Mouse (Mus musculus) midbrain, embryonic 12.5 days (tissue): ENCODE data around the gene Rnf214. TPM values are rescaled to one million over a fixed set of nuclear protein-coding genes. Genes with fewer than 3 reads are reported as not detected.
"Not testable (repeated sequence)": the region's sequence is repeated elsewhere in the genome, so short reads cannot be mapped to it uniquely, and the experiment has no call there.

Experiments used
- ATAC-seq: fragments of 200-750 bp; cut with Nextera tagmentation; 2 replicates; pipeline ENCODE4 v1.8.0; 2017; ENCODE audit warnings: low read depth, moderate TSS enrichment, moderate library complexity; ENCODE audit not compliant: low FRiP score
- H3K27ac ChIP-seq: fragments of 300-500 bp; sonication (generic); replicated peaks from 2 replicates; pipeline ENCODE4 v1.5.1; 2016; ENCODE audit warnings: mild to moderate bottlenecking
- H3K27me3 ChIP-seq: fragments of 300-500 bp; sonication (generic); 2 replicates; pipeline ENCODE4 v1.6.1; 2016; ENCODE audit warnings: mild to moderate bottlenecking
- H3K36me3 ChIP-seq: fragments of 300-500 bp; sonication (generic); 2 replicates; pipeline ENCODE4 v1.6.1; 2016
- H3K4me1 ChIP-seq: fragments of 300-500 bp; sonication (generic); 2 replicates; pipeline ENCODE4 v1.6.1; 2016
- H3K4me2 ChIP-seq: fragments of 300-500 bp; sonication (generic); replicated peaks from 2 replicates; pipeline ENCODE4 v1.6.1; 2016; ENCODE audit warnings: mild to moderate bottlenecking, moderate library complexity
- H3K4me3 ChIP-seq: fragments of 300-500 bp; sonication (generic); 2 replicates; pipeline ENCODE4 v1.5.1; 2016; ENCODE audit warnings: mild to moderate bottlenecking
- H3K9ac ChIP-seq: fragments of 300-500 bp; sonication (generic); replicated peaks from 2 replicates; pipeline ENCODE4 v1.6.1; 2016; ENCODE audit warnings: mild to moderate bottlenecking, moderate library complexity
- H3K9me3 ChIP-seq: fragments of 300-500 bp; sonication (generic); 2 replicates; pipeline ENCODE4 v1.6.1; 2016; ENCODE audit warnings: mild to moderate bottlenecking
- whole genome bisulfite sequencing: fragments of 180-500 bp; shearing (Covaris S2); methylation state at CpG from one replicate; pipeline ENCODE4 v1.1.7; 2016; 5-methylcytosine and 5-hydroxymethylcytosine counted together
- polyA plus RNA-seq: library from polyadenylated mRNA; unstranded; fragments of >200 nt; fragmentation: Nextera tagmentation; extraction: Ambion mirVana; gene quantifications from 2 replicates; pipeline ENCODE4 v1.2.1, GENCODE M21; 2016

Rnf214 gene
- polyA plus RNA-seq, 1 experiment from 2014 or later: 98.4 TPM

- H3K9ac ChIP-seq: no peak overlapping the region
- no peaks in the 10 kb centered on the region for H3K27me3 ChIP-seq
- no peak for ATAC-seq
- no peak overlapping the region for H3K4me3 ChIP-seq
- H3K4me2 ChIP-seq: no peak overlapping the region
- WGBS: 95% methylated on average over 3 of the region's 3 CpGs
- H3K36me3 ChIP-seq: peaks cover 88% of the 10 kb centered on the region
- H3K27ac ChIP-seq: no peak overlapping the region
- no peaks in the 10 kb centered on the region for H3K4me1 ChIP-seq
- no peaks in the 10 kb centered on the region for H3K9me3 ChIP-seq
Measured at GRCm38 (mm10) chr9:45869181-45869580, 37.5 kb downstream of the Rnf214 start.

GRCm38 (mm10) chr9:45861813-45862212 lies 44.9 kb downstream of the Rnf214 start:
- 91% methylated on average over 7 of the region's 7 CpGs for WGBS
- ATAC-seq: no peak
- H3K4me2 ChIP-seq: no peak overlapping the region
- no peak overlapping the region for H3K27ac ChIP-seq
- peaks cover 94% of the 10 kb centered on the region for H3K36me3 ChIP-seq
- no peak overlapping the region for H3K4me3 ChIP-seq
- no peaks in the 10 kb centered on the region for H3K9me3 ChIP-seq
- no peaks in the 10 kb centered on the region for H3K4me1 ChIP-seq
- H3K27me3 ChIP-seq: no peaks in the 10 kb centered on the region
- no peak overlapping the region for H3K9ac ChIP-seq

GRCm38 (mm10) chr9:45859364-45859763 lies 47.3 kb downstream of the Rnf214 start:
- Histone ChIP-seq H3K9me3 (no peaks in the 10 kb centered on the region), H3K4me2 (no peak overlapping the region), H3K4me1 (no peaks in the 10 kb centered on the region), H3K9ac (no peak overlapping the region), H3K36me3 (peaks cover 92% of the 10 kb centered on the region), H3K27me3 (no peaks in the 10 kb centered on the region), H3K4me3 (no peak overlapping the region), H3K27ac (no peak overlapping the region)
- 93% methylated on average over 10 of the region's 10 CpGs for WGBS
- ATAC-seq: no peak

GRCm38 (mm10) chr9:45854136-45854535 lies 52.6 kb downstream of the Rnf214 start:
- no peak overlapping the region for H3K9ac ChIP-seq
- peaks cover 47% of the 10 kb centered on the region for H3K36me3 ChIP-seq
- H3K4me1 ChIP-seq: no peaks in the 10 kb centered on the region
- no peak overlapping the region for H3K4me2 ChIP-seq
- ATAC-seq: no peak
- H3K27me3 ChIP-seq: no peaks in the 10 kb centered on the region
- 89% methylated on average over 1 of the region's 1 CpGs for WGBS
- no peak overlapping the region for H3K4me3 ChIP-seq
- H3K27ac ChIP-seq: no peak overlapping the region
- H3K9me3 ChIP-seq: no peaks in the 10 kb centered on the region

- Histone ChIP-seq H3K27ac (no peak overlapping the region), H3K9ac (no peak overlapping the region), H3K36me3 (peaks cover 43% of the 10 kb centered on the region), H3K27me3 (no peaks in the 10 kb centered on the region), H3K4me2 (no peak overlapping the region), H3K4me1 (no peaks in the 10 kb centered on the region), H3K4me3 (no peak overlapping the region), H3K9me3 (no peaks in the 10 kb centered on the region)
- 92% methylated on average over 2 of the region's 2 CpGs for WGBS
- ATAC-seq: no peak
Measured at GRCm38 (mm10) chr9:45853695-45854094, 53.0 kb downstream of the Rnf214 start.

GRCm38 (mm10) chr9:45851776-45852175 lies 54.9 kb downstream of the Rnf214 start:
- Histone ChIP-seq H3K27ac (no peak overlapping the region), H3K4me3 (no peak overlapping the region), H3K9me3 (no peaks in the 10 kb centered on the region), H3K36me3 (peaks cover 23% of the 10 kb centered on the region), H3K27me3 (no peaks in the 10 kb centered on the region), H3K4me1 (no peaks in the 10 kb centered on the region), H3K9ac (no peak overlapping the region), H3K4me2 (no peak overlapping the region)
- ATAC-seq: no peak
- 92% methylated on average over 2 of the region's 2 CpGs for WGBS

GRCm38 (mm10) chr9:45851330-45851729 lies 55.4 kb downstream of the Rnf214 start:
- WGBS: 65% methylated on average over 5 of the region's 5 CpGs
- peaks cover 23% of the 10 kb centered on the region for H3K36me3 ChIP-seq
- H3K9me3 ChIP-seq: no peaks in the 10 kb centered on the region
- no peaks in the 10 kb centered on the region for H3K27me3 ChIP-seq
- H3K9ac ChIP-seq: no peak overlapping the region
- no peak overlapping the region for H3K4me3 ChIP-seq
- H3K4me1 ChIP-seq: no peaks in the 10 kb centered on the region
- no peak overlapping the region for H3K4me2 ChIP-seq
- ATAC-seq: no peak
- no peak overlapping the region for H3K27ac ChIP-seq

- Histone ChIP-seq H3K4me1 (no peaks in the 10 kb centered on the region), H3K4me2 (no peak overlapping the region), H3K36me3 (peaks cover 16% of the 10 kb centered on the region), H3K9me3 (no peaks in the 10 kb centered on the region), H3K27ac (no peak overlapping the region), H3K27me3 (no peaks in the 10 kb centered on the region), H3K9ac (no peak overlapping the region), H3K4me3 (no peak overlapping the region)
- 92% methylated on average over 8 of the region's 8 CpGs for WGBS
- no peak for ATAC-seq
Measured at GRCm38 (mm10) chr9:45850528-45851155, 56.1 kb downstream of the Rnf214 start.

- Histone ChIP-seq H3K36me3 (peaks cover 8% of the 10 kb centered on the region), H3K27me3 (no peaks in the 10 kb centered on the region), H3K4me1 (no peaks in the 10 kb centered on the region), H3K27ac (no peak overlapping the region; the same call in 1 of the 2 replicates), H3K9ac (no peak overlapping the region), H3K9me3 (no peaks in the 10 kb centered on the region), H3K4me3 (no peak overlapping the region), H3K4me2 (no peak overlapping the region)
- 76% methylated on average over 9 of the region's 9 CpGs for WGBS
- ATAC-seq: no peak
Measured at GRCm38 (mm10) chr9:45849528-45850408, 56.9 kb downstream of the Rnf214 start.

- Histone ChIP-seq H3K4me2 (no peak overlapping the region), H3K27ac (no peak overlapping the region), H3K9me3 (no peaks in the 10 kb centered on the region), H3K27me3 (no peaks in the 10 kb centered on the region), H3K9ac (no peak overlapping the region), H3K4me3 (no peak overlapping the region), H3K36me3 (no peaks in the 10 kb centered on the region), H3K4me1 (0 out of 2 replicates have a peak, but pooled peaks cover under 1% of the 10 kb centered on the region)
- 86% methylated on average over 5 of the region's 5 CpGs for WGBS
- ATAC-seq: no peak
Measured at GRCm38 (mm10) chr9:45846891-45847460, 59.7 kb downstream of the Rnf214 start.

GRCm38 (mm10) chr9:45846176-45846575 lies 60.5 kb downstream of the Rnf214 start:
- not testable (repeated sequence) for H3K4me3 ChIP-seq, H3K27ac ChIP-seq, H3K27me3 ChIP-seq, H3K4me1 ChIP-seq, H3K36me3 ChIP-seq, ATAC-seq, H3K9me3 ChIP-seq, H3K4me2 ChIP-seq, H3K9ac ChIP-seq
- WGBS: 82% methylated on average over 2 of the region's 2 CpGs

GRCm38 (mm10) chr9:45845541-45845940 lies 61.2 kb downstream of the Rnf214 start:
- H3K36me3 ChIP-seq: no peaks in the 10 kb centered on the region
- H3K4me3 ChIP-seq: no peak overlapping the region
- H3K27me3 ChIP-seq: no peaks in the 10 kb centered on the region
- H3K27ac ChIP-seq: no peak overlapping the region
- H3K9me3 ChIP-seq: no peaks in the 10 kb centered on the region
- no peak overlapping the region for H3K9ac ChIP-seq
- H3K4me2 ChIP-seq: no peak overlapping the region
- ATAC-seq: no peak
- 89% methylated on average over 3 of the region's 3 CpGs for WGBS
- H3K4me1 ChIP-seq: peaks cover 13% of the 10 kb centered on the region
